ENCODE assay signal across 9 mouse cellular contexts in genomic region chr4:136030968-136031909, GRCm38 (mm10). TPM values are rescaled to one million over a fixed set of nuclear protein-coding genes. Genes with fewer than 3 reads are reported as not detected.
DNase-seq lines count a peak whose midpoint lies in the region; ATAC-seq and TF ChIP-seq lines count a peak whose summit lies in the region.
"Had no signal": no experiment of that assay in that cellular context is flagged by ENCODE, and none has a peak within 500 bp of the region (broad histone marks: within the 10 kb centered on the region; RNA-seq: fewer than 3 reads in every experiment).

No protein-coding gene starts in this region.

- no peak for ATAC-seq in forebrain, embryonic 13.5 days
- peak; percentile 43 for ATAC-seq in inflammation-experienced regulatory T-cells, adult 6 months
- ATAC-seq in liver, postnatal 0 days = peak; percentile 95
- peak; percentile 47; the same call in 1 of the 2 replicates for ATAC-seq in stomach, embryonic 14.5 days (ENCODE audit: insufficient number of reproducible peaks, insufficient read depth, low FRiP score, low read depth)
- ATAC-seq in frontal cortex, adult (ENCODE audit: low TSS enrichment) = no peak

- TF ChIP-seq POLR2A in ES-Bruce4 (IDR thresholded peaks at IDR 0.05; ENCODE audit: insufficient read depth, low read length) = no peak

- H3K36me3 ChIP-seq in ES-Bruce4 (ENCODE audit: control insufficient read depth, insufficient read depth, low read length, poor library complexity, severe bottlenecking) = no peaks in the 10 kb centered on the region
- H3K36me3 ChIP-seq in forebrain, embryonic 13.5 days (ENCODE audit: poor library complexity, severe bottlenecking) = no peaks in the 10 kb centered on the region
- no peaks in the 10 kb centered on the region for H3K36me3 ChIP-seq in liver, postnatal 0 days (replicated peaks; ENCODE audit: insufficient read depth, low read length)
- H3K36me3 ChIP-seq in stomach, embryonic 14.5 days (ENCODE audit: control insufficient read depth, insufficient read depth, low read length) = no peaks in the 10 kb centered on the region
- H3K36me3 ChIP-seq: hindbrain, embryonic 15.5 days had no signal

- no peaks in the 10 kb centered on the region for H3K4me1 ChIP-seq in ES-Bruce4 (ENCODE audit: control insufficient read depth, insufficient read depth, low read length)
- H3K4me1 ChIP-seq in forebrain, embryonic 13.5 days = peaks cover 14% of the 10 kb centered on the region
- peaks cover 52% of the 10 kb centered on the region for H3K4me1 ChIP-seq in liver, postnatal 0 days (ENCODE audit: insufficient read depth)
- H3K4me1 ChIP-seq in stomach, embryonic 14.5 days (ENCODE audit: control insufficient read depth, insufficient read depth, low read length) = no peaks in the 10 kb centered on the region
- H3K4me1 ChIP-seq: hindbrain, embryonic 15.5 days had no signal

- H3K9ac ChIP-seq in ES-Bruce4 (ENCODE audit: low read depth, poor library complexity, severe bottlenecking) = no peak overlapping the region
- H3K9ac ChIP-seq in forebrain, embryonic 13.5 days = peak overlapping the region; percentile 40
- peak overlapping the region; percentile 58 for H3K9ac ChIP-seq in liver, postnatal 0 days (replicated peaks)
- no peak overlapping the region for H3K9ac ChIP-seq in stomach, embryonic 14.5 days (replicated peaks; ENCODE audit: low read depth, low read length)
- H3K9ac ChIP-seq: hindbrain, embryonic 15.5 days had no signal

- no peaks in the 10 kb centered on the region for H3K9me3 ChIP-seq in ES-Bruce4 (replicated peaks; ENCODE audit: control insufficient read depth, insufficient read depth, low read length, poor library complexity, severe bottlenecking)
- no peaks in the 10 kb centered on the region for H3K9me3 ChIP-seq in forebrain, embryonic 13.5 days (replicated peaks)
- H3K9me3 ChIP-seq in liver, postnatal 0 days (ENCODE audit: low read length) = no peaks in the 10 kb centered on the region
- H3K9me3 ChIP-seq in stomach, embryonic 14.5 days (ENCODE audit: control insufficient read depth, low read depth, low read length) = no peaks in the 10 kb centered on the region
- H3K9me3 ChIP-seq: hindbrain, embryonic 15.5 days had no signal

- TF ChIP-seq CTCF in ES-Bruce4 (IDR thresholded peaks at IDR 0.05; ENCODE audit: low read depth, low read length) = no peak
- TF ChIP-seq CTCF in liver, postnatal 0 days (IDR thresholded peaks at IDR 0.05; ENCODE audit: low read depth) = no peak

- H3K27me3 ChIP-seq in ES-Bruce4 (ENCODE audit: control insufficient read depth, insufficient read depth, low read length, poor library complexity, severe bottlenecking) = no peaks in the 10 kb centered on the region
- no peaks in the 10 kb centered on the region for H3K27me3 ChIP-seq in forebrain, embryonic 13.5 days
- H3K27me3 ChIP-seq in liver, postnatal 0 days (ENCODE audit: insufficient read depth, low read length) = no peaks in the 10 kb centered on the region
- H3K27me3 ChIP-seq in stomach, embryonic 14.5 days (ENCODE audit: control insufficient read depth, insufficient read depth, low read length) = no peaks in the 10 kb centered on the region
- H3K27me3 ChIP-seq: hindbrain, embryonic 15.5 days had no signal

- 5% methylated on average over 8 of the region's 8 CpGs for WGBS in forebrain, embryonic 13.5 days
- 8% methylated on average over 8 of the region's 8 CpGs for WGBS in liver, postnatal 0 days (ENCODE audit: insufficient replicate concordance)
- 9% methylated on average over 8 of the region's 8 CpGs for WGBS in stomach, embryonic 14.5 days

- H3K4me2 ChIP-seq in forebrain, embryonic 13.5 days = peak overlapping the region; percentile 1; the same call in 1 of the 2 replicates
- peak overlapping the region; percentile 66 for H3K4me2 ChIP-seq in liver, postnatal 0 days (ENCODE audit: low read depth, low read length)
- no peak overlapping the region for H3K4me2 ChIP-seq in stomach, embryonic 14.5 days (replicated peaks; ENCODE audit: low read depth, low read length)
- H3K4me2 ChIP-seq: hindbrain, embryonic 15.5 days had no signal

- peak; percentile 23 to 40 for DNase-seq in B cell, adult 2 months
- DNase-seq in liver, postnatal 0 days = peak; percentile 67
- no peak for DNase-seq in cerebellum, postnatal 25 days

- H3K4me3 ChIP-seq in ES-Bruce4 (ENCODE audit: low read depth, low read length) = no peak overlapping the region
- no peak overlapping the region for H3K4me3 ChIP-seq in forebrain, embryonic 13.5 days
- H3K4me3 ChIP-seq in liver, postnatal 0 days (ENCODE audit: low read depth, low read length) = peak overlapping the region; percentile 19
- no peak overlapping the region for H3K4me3 ChIP-seq in stomach, embryonic 14.5 days (ENCODE audit: low read depth, low read length)
- H3K4me3 ChIP-seq: hindbrain, embryonic 15.5 days had no signal

- H3K27ac ChIP-seq in ES-Bruce4 (ENCODE audit: insufficient read depth, low read length) = no peak overlapping the region
- H3K27ac ChIP-seq in forebrain, embryonic 13.5 days = 0 out of 2 replicates have a peak overlapping the region, but pooled peaks have one; percentile 3
- H3K27ac ChIP-seq in liver, postnatal 0 days (ENCODE audit: low read depth) = peak overlapping the region; percentile 92
- H3K27ac ChIP-seq in stomach, embryonic 14.5 days (ENCODE audit: low read length) = peak overlapping the region; percentile 66; the same call in 1 of the 2 replicates
- H3K27ac ChIP-seq: hindbrain, embryonic 15.5 days had no signal

- TF ChIP-seq EP300 in ES-Bruce4 (IDR thresholded peaks at IDR 0.05; ENCODE audit: insufficient read depth, low read depth, low read length) = peak; percentile 75
- peak; percentile 33; the same call in 1 of the 2 replicates for TF ChIP-seq EP300 in liver, postnatal 0 days (IDR thresholded peaks at IDR 0.05; ENCODE audit: low read depth)

RNA-seq across cellular contexts. Expression of gene Eloa, which starts 9.7 kb away (rescaled TPM):
- 21.2 and 22.6 TPM in 2 replicates for polyA plus RNA-seq in ES-Bruce4 (2011; ENCODE audit: insufficient read depth, insufficient read length, low read depth, missing spikeins)
- 29.1 and 30.9 TPM in 2 replicates for polyA plus RNA-seq in forebrain, embryonic 13.5 days (2015; fragmentation: Nextera tagmentation; extraction: Ambion mirVana)
- polyA plus RNA-seq in inflammation-experienced regulatory T-cells, adult 6 months (2017; shearing (Covaris generic)) = 10 to 100 TPM; 47.2 to 77.0 (median 56.2) TPM
- polyA plus RNA-seq in liver, postnatal 0 days (2015; fragmentation: Nextera tagmentation; extraction: Ambion mirVana) = 15.9 and 16.7 TPM in 2 replicates
- polyA plus RNA-seq in stomach, embryonic 14.5 days (2014; fragmentation: Nextera tagmentation; extraction: Ambion mirVana) = 39.8 and 43.9 TPM in 2 replicates

RNA-seq across cellular contexts. Expression of gene Rpl11, which starts 22.0 kb away (rescaled TPM):
- 1,525 and 1,581 TPM in 2 replicates for polyA plus RNA-seq in ES-Bruce4 (2011; ENCODE audit: insufficient read depth, insufficient read length, low read depth, missing spikeins)
- 383 and 388 TPM in 2 replicates for polyA plus RNA-seq in forebrain, embryonic 13.5 days (2015; fragmentation: Nextera tagmentation; extraction: Ambion mirVana)
- polyA plus RNA-seq in inflammation-experienced regulatory T-cells, adult 6 months (2017; shearing (Covaris generic)) = 1,000 to 10,000 TPM in 2 of 3 experiments, 100 to 1,000 TPM in 1; 855 to 1,337 (median 1,209) TPM
- polyA plus RNA-seq in liver, postnatal 0 days (2015; fragmentation: Nextera tagmentation; extraction: Ambion mirVana) = 251 and 260 TPM in 2 replicates
- 506 and 533 TPM in 2 replicates for polyA plus RNA-seq in stomach, embryonic 14.5 days (2014; fragmentation: Nextera tagmentation; extraction: Ambion mirVana)

RNA-seq across cellular contexts. Expression of gene Pithd1, which starts 44.2 kb away (rescaled TPM):
- polyA plus RNA-seq in ES-Bruce4 (2011; ENCODE audit: insufficient read depth, insufficient read length, low read depth, missing spikeins) = 40.3 and 44.9 TPM in 2 replicates
- 50.9 and 53.6 TPM in 2 replicates for polyA plus RNA-seq in forebrain, embryonic 13.5 days (2015; fragmentation: Nextera tagmentation; extraction: Ambion mirVana)
- 10 to 100 TPM in 1 of 3 experiments, 1 to 10 TPM in 2; 8.3 to 16.7 (median 9.8) TPM for polyA plus RNA-seq in inflammation-experienced regulatory T-cells, adult 6 months (2017; shearing (Covaris generic))
- 42.9 and 45.2 TPM in 2 replicates for polyA plus RNA-seq in liver, postnatal 0 days (2015; fragmentation: Nextera tagmentation; extraction: Ambion mirVana)
- 45.9 and 46.6 TPM in 2 replicates for polyA plus RNA-seq in stomach, embryonic 14.5 days (2014; fragmentation: Nextera tagmentation; extraction: Ambion mirVana)

RNA-seq across cellular contexts. Expression of gene Lypla2, which starts 58.8 kb away (rescaled TPM):
- 47.4 and 52.6 TPM in 2 replicates for polyA plus RNA-seq in ES-Bruce4 (2011; ENCODE audit: insufficient read depth, insufficient read length, low read depth, missing spikeins)
- polyA plus RNA-seq in forebrain, embryonic 13.5 days (2015; fragmentation: Nextera tagmentation; extraction: Ambion mirVana) = 163 and 173 TPM in 2 replicates
- polyA plus RNA-seq in inflammation-experienced regulatory T-cells, adult 6 months (2017; shearing (Covaris generic)) = 10 to 100 TPM; 61.2 to 78.8 (median 65.5) TPM
- 54.2 and 55.5 TPM in 2 replicates for polyA plus RNA-seq in liver, postnatal 0 days (2015; fragmentation: Nextera tagmentation; extraction: Ambion mirVana)
- 101 and 104 TPM in 2 replicates for polyA plus RNA-seq in stomach, embryonic 14.5 days (2014; fragmentation: Nextera tagmentation; extraction: Ambion mirVana)

Comparison
In these comparisons a context has a peak if more than half of its experiments do, and no peak if none do; other contexts are left out.
1. DNase-seq: peak in B cell, adult 2 months (2 of 2) and liver, postnatal 0 days (single experiment); none in cerebellum, postnatal 25 days (0 of 2).
2. H3K9ac ChIP-seq: peak in forebrain, embryonic 13.5 days (single experiment) and liver, postnatal 0 days (single experiment); none in ES-Bruce4 (single experiment) and stomach, embryonic 14.5 days (single experiment).
3. ATAC-seq: peak in inflammation-experienced regulatory T-cells, adult 6 months (single experiment), liver, postnatal 0 days (single experiment) and stomach, embryonic 14.5 days (single experiment); none in forebrain, embryonic 13.5 days (single experiment) and frontal cortex, adult (single experiment).